Mouse (Mus musculus) midbrain, embryonic 15.5 days (tissue): ENCODE measurements around the gene Riok2. TPM values are rescaled to one million over a fixed set of nuclear protein-coding genes. Genes with fewer than 3 reads are reported as not detected.
A peak's percentile ranks its signal among the peaks of the same experiment; 100 is the strongest.

Experiments
- ATAC-seq: fragments of 200-750 bp; cut with Nextera tagmentation; replicated peaks from 2 replicates; pipeline ENCODE4 v1.8.0; 2017; ENCODE audit warnings: moderate TSS enrichment
- H3K27ac ChIP-seq: fragments of 300-500 bp; sonication (generic); 2 replicates; pipeline ENCODE4 v1.5.1; 2015; ENCODE audit warnings: mild to moderate bottlenecking, inconsistent platforms
- H3K27me3 ChIP-seq: fragments of 300-500 bp; sonication (generic); replicated peaks from 2 replicates; pipeline ENCODE4 v1.6.1; 2015; ENCODE audit warnings: inconsistent platforms
- H3K36me3 ChIP-seq: fragments of 300-500 bp; sonication (generic); replicated peaks from 2 replicates; pipeline ENCODE4 v1.6.1; 2015; ENCODE audit warnings: inconsistent platforms
- H3K4me1 ChIP-seq: fragments of 300-500 bp; sonication (generic); 2 replicates; pipeline ENCODE4 v1.6.1; 2015; ENCODE audit warnings: inconsistent platforms
- H3K4me2 ChIP-seq: fragments of 300-500 bp; sonication (generic); 2 replicates; pipeline ENCODE4 v1.6.1; 2015; ENCODE audit warnings: inconsistent platforms, mild to moderate bottlenecking, moderate library complexity
- H3K4me3 ChIP-seq: fragments of 300-500 bp; sonication (generic); 2 replicates; pipeline ENCODE4 v1.5.1; 2015; ENCODE audit warnings: mild to moderate bottlenecking, inconsistent platforms
- H3K9ac ChIP-seq: fragments of 300-500 bp; sonication (generic); 2 replicates; pipeline ENCODE4 v1.6.1; 2015; ENCODE audit warnings: mild to moderate bottlenecking, inconsistent platforms
- H3K9me3 ChIP-seq: fragments of 300-500 bp; sonication (generic); 2 replicates; pipeline ENCODE4 v1.6.1; 2016; ENCODE audit warnings: inconsistent platforms
- WGBS: fragments of 180-500 bp; shearing (Covaris S2); methylation state at CpG from one replicate; pipeline ENCODE4 v1.1.7; 2015; ENCODE audit warnings: mixed read lengths; 5-methylcytosine and 5-hydroxymethylcytosine counted together
- polyA plus RNA-seq: library from polyadenylated mRNA; unstranded; fragments of >200 nt; fragmentation: Nextera tagmentation; extraction: Ambion mirVana; gene quantifications from 2 replicates; pipeline ENCODE4 v1.2.1, GENCODE M21; 2015

Gene Riok2
- polyA plus RNA-seq, 1 experiment from 2014 or later, result 24.0 TPM

- H3K27me3 ChIP-seq, result no peaks in the 10 kb centered on the region
- no peak overlapping the region for H3K27ac ChIP-seq
- peaks cover 17% of the 10 kb centered on the region for H3K4me1 ChIP-seq
- no peak overlapping the region for H3K4me2 ChIP-seq
- no peaks in the 10 kb centered on the region for H3K36me3 ChIP-seq
- no peak overlapping the region for H3K4me3 ChIP-seq
- WGBS, result 0% methylated on average over 2 of the region's 2 CpGs
- H3K9me3 ChIP-seq, result no peaks in the 10 kb centered on the region
- H3K9ac ChIP-seq, result no peak overlapping the region
- 0 out of 2 replicates have a peak, but pooled peaks have one; percentile 55 for ATAC-seq
Measured at GRCm38 (mm10) chr17:17409601-17410000, 35.5 kb downstream of the Riok2 start.

GRCm38 (mm10) chr17:17411443-17411842, 37.3 kb downstream of the Riok2 start:
- no peak for ATAC-seq
- no peaks in the 10 kb centered on the region for H3K27me3 ChIP-seq
- H3K9me3 ChIP-seq, result no peaks in the 10 kb centered on the region
- no peak overlapping the region for H3K27ac ChIP-seq
- H3K9ac ChIP-seq, result no peak overlapping the region
- H3K4me3 ChIP-seq, result no peak overlapping the region
- 48% methylated on average over 2 of the region's 2 CpGs for WGBS
- H3K4me1 ChIP-seq, result peaks cover 12% of the 10 kb centered on the region; the same call in 1 of the 2 replicates
- no peak overlapping the region for H3K4me2 ChIP-seq
- H3K36me3 ChIP-seq, result no peaks in the 10 kb centered on the region

GRCm38 (mm10) chr17:17412176-17412575, 38.1 kb downstream of the Riok2 start:
- peaks cover 12% of the 10 kb centered on the region; the same call in 1 of the 2 replicates for H3K4me1 ChIP-seq
- H3K4me2 ChIP-seq, result no peak overlapping the region
- no peaks in the 10 kb centered on the region for H3K9me3 ChIP-seq
- no peak overlapping the region for H3K9ac ChIP-seq
- H3K36me3 ChIP-seq, result no peaks in the 10 kb centered on the region
- ATAC-seq, result no peak
- no peak overlapping the region for H3K27ac ChIP-seq
- H3K4me3 ChIP-seq, result no peak overlapping the region
- no peaks in the 10 kb centered on the region for H3K27me3 ChIP-seq
- WGBS, result 91% methylated on average over 2 of the region's 2 CpGs

GRCm38 (mm10) chr17:17414206-17414605, 40.1 kb downstream of the Riok2 start:
- no peaks in the 10 kb centered on the region for H3K27me3 ChIP-seq
- no peak overlapping the region for H3K4me2 ChIP-seq
- no peaks in the 10 kb centered on the region for H3K9me3 ChIP-seq
- no peak overlapping the region for H3K4me3 ChIP-seq
- no peak for ATAC-seq
- H3K9ac ChIP-seq, result no peak overlapping the region
- no peak overlapping the region for H3K27ac ChIP-seq
- 96% methylated on average over 3 of the region's 3 CpGs for WGBS
- no peaks in the 10 kb centered on the region for H3K36me3 ChIP-seq
- H3K4me1 ChIP-seq, result peaks cover 4% of the 10 kb centered on the region; the same call in 1 of the 2 replicates

GRCm38 (mm10) chr17:17424609-17425307, 50.6 kb downstream of the Riok2 start:
- H3K9me3 ChIP-seq, result no peaks in the 10 kb centered on the region
- 0 out of 2 replicates have a peak, but pooled peaks have one; percentile 50 for ATAC-seq
- peaks cover 5% of the 10 kb centered on the region; the same call in 1 of the 2 replicates for H3K4me1 ChIP-seq
- H3K9ac ChIP-seq, result no peak overlapping the region
- no peaks in the 10 kb centered on the region for H3K36me3 ChIP-seq
- WGBS, result 11% methylated on average over 4 of the region's 4 CpGs
- H3K27ac ChIP-seq, result no peak overlapping the region
- H3K27me3 ChIP-seq, result no peaks in the 10 kb centered on the region
- no peak overlapping the region for H3K4me2 ChIP-seq
- H3K4me3 ChIP-seq, result no peak overlapping the region

- 0 out of 2 replicates have a peak, but pooled peaks have one; percentile 56 for ATAC-seq
- Histone ChIP-seq H3K4me3 (no peak overlapping the region), H3K4me2 (no peak overlapping the region), H3K9me3 (no peaks in the 10 kb centered on the region), H3K27ac (no peak overlapping the region), H3K27me3 (no peaks in the 10 kb centered on the region), H3K36me3 (no peaks in the 10 kb centered on the region), H3K9ac (no peak overlapping the region), H3K4me1 (peaks cover 5% of the 10 kb centered on the region; the same call in 1 of the 2 replicates)
- 12% methylated on average over 4 of the region's 4 CpGs for WGBS
Measured at GRCm38 (mm10) chr17:17425308-17425813, 51.3 kb downstream of the Riok2 start.

- H3K9me3 ChIP-seq, result no peaks in the 10 kb centered on the region
- no peak overlapping the region for H3K4me2 ChIP-seq
- WGBS, result 47% methylated on average over 3 of the region's 3 CpGs
- H3K27me3 ChIP-seq, result no peaks in the 10 kb centered on the region
- no peak for ATAC-seq
- H3K4me1 ChIP-seq, result peaks cover 5% of the 10 kb centered on the region; the same call in 1 of the 2 replicates
- no peak overlapping the region for H3K9ac ChIP-seq
- H3K27ac ChIP-seq, result no peak overlapping the region
- no peaks in the 10 kb centered on the region for H3K36me3 ChIP-seq
- no peak overlapping the region for H3K4me3 ChIP-seq
Measured at GRCm38 (mm10) chr17:17425906-17426305, 51.8 kb downstream of the Riok2 start.

- Histone ChIP-seq H3K4me2 (no peak overlapping the region), H3K36me3 (no peaks in the 10 kb centered on the region), H3K9ac (no peak overlapping the region), H3K9me3 (no peaks in the 10 kb centered on the region), H3K4me1 (peaks cover 5% of the 10 kb centered on the region; the same call in 1 of the 2 replicates), H3K27ac (no peak overlapping the region), H3K27me3 (no peaks in the 10 kb centered on the region), H3K4me3 (no peak overlapping the region)
- 90% methylated on average over 2 of the region's 2 CpGs for WGBS
- ATAC-seq, result no peak
Measured at GRCm38 (mm10) chr17:17428888-17429287, 54.8 kb downstream of the Riok2 start.

- Histone ChIP-seq H3K4me3 (no peak overlapping the region), H3K4me1 (no peaks in the 10 kb centered on the region), H3K36me3 (no peaks in the 10 kb centered on the region), H3K9me3 (no peaks in the 10 kb centered on the region), H3K27me3 (no peaks in the 10 kb centered on the region), H3K9ac (no peak overlapping the region), H3K27ac (no peak overlapping the region), H3K4me2 (no peak overlapping the region)
- 28% methylated on average over 4 of the region's 4 CpGs for WGBS
- ATAC-seq, result 0 out of 2 replicates have a peak, but pooled peaks have one; percentile 30
Measured at GRCm38 (mm10) chr17:17433679-17434078, 59.6 kb downstream of the Riok2 start.

GRCm38 (mm10) chr17:17438576-17439191, 64.6 kb downstream of the Riok2 start:
- no peak for ATAC-seq

GRCm38 (mm10) chr17:17441876-17442498, 67.9 kb downstream of the Riok2 start:
- no peaks in the 10 kb centered on the region for H3K9me3 ChIP-seq
- no peaks in the 10 kb centered on the region for H3K36me3 ChIP-seq
- no peak overlapping the region for H3K9ac ChIP-seq
- H3K27me3 ChIP-seq, result no peaks in the 10 kb centered on the region
- no peak overlapping the region for H3K4me2 ChIP-seq
- H3K27ac ChIP-seq, result no peak overlapping the region
- H3K4me1 ChIP-seq, result 0 out of 2 replicates have a peak, but pooled peaks cover 8% of the 10 kb centered on the region
- 0 out of 2 replicates have a peak, but pooled peaks have one; percentile 56 for ATAC-seq
- 20% methylated on average over 4 of the region's 4 CpGs for WGBS
- H3K4me3 ChIP-seq, result no peak overlapping the region

More at GRCm38 (mm10) chr17:17438576-17439191, 64.6 kb downstream of the Riok2 start:
- Histone ChIP-seq H3K9ac (no peak overlapping the region), H3K4me2 (no peak overlapping the region), H3K36me3 (no peaks in the 10 kb centered on the region), H3K4me3 (no peak overlapping the region), H3K4me1 (0 out of 2 replicates have a peak, but pooled peaks cover 8% of the 10 kb centered on the region), H3K27ac (no peak overlapping the region), H3K27me3 (no peaks in the 10 kb centered on the region), H3K9me3 (no peaks in the 10 kb centered on the region)

GRCm38 (mm10) chr17:17444297-17444886, 70.3 kb downstream of the Riok2 start:
- Histone ChIP-seq H3K9me3 (no peaks in the 10 kb centered on the region), H3K4me2 (no peak overlapping the region), H3K4me3 (no peak overlapping the region), H3K27ac (no peak overlapping the region), H3K4me1 (peaks cover 15% of the 10 kb centered on the region), H3K27me3 (no peaks in the 10 kb centered on the region), H3K9ac (no peak overlapping the region), H3K36me3 (no peaks in the 10 kb centered on the region)
- no peak for ATAC-seq
- 93% methylated on average over 3 of the region's 3 CpGs for WGBS
